Mouse (Mus musculus) forebrain, embryonic 15.5 days (tissue): ENCODE measurements around the gene Gm1604a. TPM values are rescaled to one million over a fixed set of nuclear protein-coding genes. Genes with fewer than 3 reads are reported as not detected.
"Not testable (repeated sequence)": the region's sequence is repeated elsewhere in the genome, so short reads cannot be mapped to it uniquely, and the experiment has no call there.

Source experiments
- ATAC-seq: fragments of 200-750 bp; cut with Nextera tagmentation; replicated peaks from 2 replicates; pipeline ENCODE4 v1.8.0; 2017; ENCODE audit warnings: mild to moderate bottlenecking, moderate TSS enrichment, moderate library complexity
- H3K27ac ChIP-seq: fragments of 300-500 bp; sonication (generic); replicated peaks from 2 replicates; pipeline ENCODE4 v1.5.1; 2015; ENCODE audit warnings: mild to moderate bottlenecking, inconsistent platforms
- H3K27me3 ChIP-seq: fragments of 300-500 bp; sonication (generic); 2 replicates; pipeline ENCODE4 v1.6.1; 2015; ENCODE audit warnings: inconsistent platforms
- H3K36me3 ChIP-seq: fragments of 300-500 bp; sonication (generic); 2 replicates; pipeline ENCODE4 v1.6.1; 2015; ENCODE audit warnings: mild to moderate bottlenecking, inconsistent platforms
- H3K4me1 ChIP-seq: fragments of 300-500 bp; sonication (generic); 2 replicates; pipeline ENCODE4 v1.6.1; 2015; ENCODE audit warnings: inconsistent platforms
- H3K4me2 ChIP-seq: fragments of 300-500 bp; sonication (generic); replicated peaks from 2 replicates; pipeline ENCODE4 v1.6.1; 2015; ENCODE audit warnings: mild to moderate bottlenecking, inconsistent platforms
- H3K4me3 ChIP-seq: fragments of 300-500 bp; sonication (generic); 2 replicates; pipeline ENCODE4 v1.5.1; 2015; ENCODE audit warnings: mild to moderate bottlenecking, inconsistent platforms
- H3K9ac ChIP-seq: fragments of 300-500 bp; sonication (generic); replicated peaks from 2 replicates; pipeline ENCODE4 v1.6.1; 2015; ENCODE audit warnings: mild to moderate bottlenecking, inconsistent platforms
- H3K9me3 ChIP-seq: fragments of 300-500 bp; sonication (generic); 2 replicates; pipeline ENCODE4 v1.6.1; 2016; ENCODE audit warnings: inconsistent platforms
- WGBS: fragments of 180-500 bp; shearing (Covaris S2); methylation state at CpG from one replicate; pipeline ENCODE4 v1.1.7; 2015; ENCODE audit warnings: mixed read lengths; 5-methylcytosine and 5-hydroxymethylcytosine counted together
- polyA plus RNA-seq: library from polyadenylated mRNA; unstranded; fragments of >200 nt; fragmentation: Nextera tagmentation; extraction: Ambion mirVana; gene quantifications from 2 replicates; pipeline ENCODE4 v1.2.1, GENCODE M21; 2015

The Gm1604a gene
- polyA plus RNA-seq, 1 experiment from 2014 or later, result not detected

DNA sequence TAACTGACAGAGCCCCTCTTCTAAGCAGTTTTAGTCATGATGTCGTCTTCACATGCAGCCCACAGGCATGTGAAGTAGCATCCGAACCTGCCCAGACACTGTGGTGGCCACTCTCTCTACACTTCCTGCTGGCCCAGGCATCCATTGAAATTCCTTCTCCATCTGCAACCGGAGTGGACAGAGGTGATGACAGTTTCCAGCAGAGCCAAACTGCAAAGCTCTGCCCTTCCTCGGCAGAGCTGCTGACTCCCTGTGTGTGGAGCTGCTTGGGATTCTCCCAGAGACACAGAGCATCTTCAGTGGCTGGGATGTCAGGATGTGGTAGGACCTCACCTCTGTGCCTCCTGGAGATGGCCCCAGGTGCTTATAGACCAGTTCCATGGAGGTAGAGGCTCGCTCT is 59.2 kb downstream of the Gm1604a start:
- not testable (repeated sequence) for H3K9ac ChIP-seq, ATAC-seq, H3K9me3 ChIP-seq, H3K27ac ChIP-seq, H3K4me2 ChIP-seq, H3K4me3 ChIP-seq, H3K4me1 ChIP-seq, H3K36me3 ChIP-seq, H3K27me3 ChIP-seq
- WGBS, result no CpG with 5 or more reads among the region's 5 CpGs

DNA sequence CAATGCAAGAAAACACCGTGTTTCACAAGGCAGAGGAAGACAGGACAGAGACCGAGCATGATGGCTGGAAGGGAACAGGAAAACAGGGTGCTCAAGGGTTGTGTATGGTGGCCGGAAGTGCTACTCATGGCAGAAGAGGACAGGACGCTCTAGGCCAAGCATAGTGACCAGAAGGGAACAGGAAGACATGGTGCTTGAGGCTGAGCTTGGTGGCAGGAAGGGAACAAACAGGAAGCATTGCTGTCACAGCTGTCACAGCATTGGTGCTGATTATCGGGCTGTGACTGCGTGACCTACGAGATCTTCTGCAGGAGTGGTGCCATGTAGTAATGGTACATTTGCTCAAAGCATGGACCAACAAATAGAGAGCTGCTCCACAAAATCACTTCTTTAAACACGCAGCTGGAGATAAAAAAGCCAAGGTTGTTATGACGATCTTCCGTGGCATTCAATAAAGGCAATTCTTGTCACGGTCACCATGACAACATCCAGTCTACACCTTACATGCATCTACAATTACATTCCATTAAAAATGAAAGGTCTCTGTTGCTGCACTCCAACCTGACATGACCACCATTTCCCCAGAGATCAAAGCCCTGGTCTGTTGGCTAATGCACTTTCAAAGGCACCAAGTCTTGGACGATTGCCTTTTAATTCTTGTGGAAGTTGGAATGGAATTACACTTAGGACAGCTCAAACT is 60.3 kb downstream of the Gm1604a start:
- H3K4me2 ChIP-seq, H3K4me3 ChIP-seq, H3K9me3 ChIP-seq, H3K4me1 ChIP-seq, H3K27me3 ChIP-seq, H3K27ac ChIP-seq, ATAC-seq, H3K36me3 ChIP-seq, H3K9ac ChIP-seq: not testable (repeated sequence)
- WGBS, result no CpG with 5 or more reads among the region's 12 CpGs

DNA sequence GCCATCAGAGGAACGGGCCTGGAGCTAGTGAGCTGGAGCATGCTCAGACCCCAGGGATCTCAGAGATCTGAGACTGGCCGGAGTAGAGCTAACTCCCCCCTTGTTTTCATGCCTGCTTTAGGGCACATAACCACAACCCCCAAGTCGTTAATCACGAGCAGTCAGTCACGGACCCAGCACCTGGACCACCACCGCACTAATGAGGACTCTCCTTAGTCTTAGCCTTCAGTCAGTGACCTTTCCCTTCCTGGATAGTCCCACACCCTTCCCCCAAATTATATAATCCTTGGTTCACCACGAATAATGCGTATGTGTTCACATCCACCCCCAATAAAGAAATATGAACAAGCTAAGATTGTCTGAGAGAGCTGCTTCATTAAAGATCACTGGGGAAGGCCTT is 61.5 kb downstream of the Gm1604a start:
- not testable (repeated sequence) for H3K9me3 ChIP-seq, H3K27me3 ChIP-seq, ATAC-seq, H3K4me1 ChIP-seq, H3K4me2 ChIP-seq, H3K4me3 ChIP-seq, H3K36me3 ChIP-seq, H3K27ac ChIP-seq, H3K9ac ChIP-seq
- WGBS, result 74% methylated on average over 6 of the region's 8 CpGs

DNA sequence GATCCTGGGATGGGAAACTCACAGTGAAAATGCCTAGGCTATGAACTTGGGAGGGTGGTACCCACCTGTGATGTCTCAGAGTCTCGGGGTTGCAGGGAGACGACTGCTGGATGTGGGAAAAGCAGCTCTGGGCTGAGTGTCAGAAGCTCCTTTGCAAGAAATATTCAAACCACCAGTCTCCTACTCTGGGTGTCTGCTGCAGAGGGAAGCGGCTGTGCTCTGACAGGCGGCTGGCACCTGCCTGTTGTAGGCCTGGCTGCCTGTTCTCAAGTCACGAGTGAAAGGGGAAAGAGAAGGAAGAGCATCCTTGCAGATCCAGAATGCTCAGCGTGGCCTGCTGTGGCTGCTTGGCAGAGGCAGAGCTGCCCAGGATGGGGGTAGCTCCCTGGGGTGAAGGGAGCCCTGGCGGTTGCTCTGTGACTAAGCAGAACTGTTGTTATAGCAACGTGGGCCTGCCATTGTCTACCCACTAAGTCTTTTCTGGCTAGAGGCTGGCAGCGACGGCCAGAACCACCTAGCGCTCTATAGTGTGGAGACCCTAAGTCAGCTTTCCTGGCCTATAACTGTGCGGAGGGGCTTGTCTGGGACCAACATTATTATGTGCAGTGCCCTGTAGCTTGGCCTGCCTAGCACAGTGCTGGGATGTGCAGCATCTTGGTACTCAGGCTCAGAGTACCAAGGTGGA is 72.6 kb downstream of the Gm1604a start:
- H3K9me3 ChIP-seq, H3K27me3 ChIP-seq, H3K36me3 ChIP-seq, H3K4me1 ChIP-seq, H3K27ac ChIP-seq, H3K9ac ChIP-seq, H3K4me3 ChIP-seq, H3K4me2 ChIP-seq: not testable (repeated sequence)
- no CpG with 5 or more reads among the region's 12 CpGs for WGBS
- peak; percentile 86 for ATAC-seq

DNA sequence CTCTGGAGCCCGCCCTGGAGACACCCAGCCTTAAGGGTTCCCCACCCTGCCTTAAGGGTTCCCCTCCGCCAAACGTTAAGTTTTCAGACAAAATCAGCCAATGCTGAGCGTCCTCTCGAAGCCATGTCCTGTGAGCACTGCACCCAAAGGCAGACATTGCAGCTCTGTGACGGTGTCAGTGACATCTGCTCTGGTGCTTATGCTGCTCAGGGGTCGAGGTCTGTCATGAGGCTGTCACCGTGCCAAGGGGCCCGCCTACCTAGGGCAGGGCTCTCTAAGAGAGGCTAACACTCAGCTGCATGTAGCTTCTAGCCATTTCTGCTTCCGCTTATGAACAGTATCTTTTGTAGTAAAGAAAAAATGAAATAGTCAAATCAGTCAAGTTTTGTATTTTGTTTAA is 73.7 kb downstream of the Gm1604a start:
- not testable (repeated sequence) for H3K27ac ChIP-seq, H3K4me3 ChIP-seq, H3K4me1 ChIP-seq, H3K4me2 ChIP-seq, H3K27me3 ChIP-seq, H3K9ac ChIP-seq, H3K36me3 ChIP-seq, H3K9me3 ChIP-seq, ATAC-seq
- 81% methylated on average over 7 of the region's 10 CpGs for WGBS

DNA sequence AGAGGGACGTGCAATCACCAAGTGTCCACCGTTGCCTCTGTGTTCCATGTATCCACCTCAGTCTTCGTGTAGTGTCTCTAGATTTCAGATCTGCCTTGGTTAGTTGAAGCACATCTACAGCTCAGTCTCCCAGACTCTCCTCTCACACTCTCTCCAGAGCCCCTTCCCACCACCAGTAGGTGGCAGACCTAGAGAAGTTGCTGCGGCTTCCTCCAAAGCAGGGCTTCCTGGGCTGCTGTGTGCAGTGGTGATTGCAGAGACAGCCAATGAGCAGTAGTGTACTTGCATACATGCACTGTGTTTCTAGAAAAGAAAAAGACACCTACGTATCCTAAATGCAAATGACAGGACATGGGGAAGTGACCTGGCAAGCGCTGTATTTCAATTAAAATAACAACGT is 77.6 kb downstream of the Gm1604a start:
- not testable (repeated sequence) for H3K4me2 ChIP-seq, H3K4me3 ChIP-seq, ATAC-seq, H3K27me3 ChIP-seq, H3K27ac ChIP-seq, H3K36me3 ChIP-seq, H3K9ac ChIP-seq, H3K9me3 ChIP-seq, H3K4me1 ChIP-seq
- no CpG with 5 or more reads among the region's 7 CpGs for WGBS

DNA sequence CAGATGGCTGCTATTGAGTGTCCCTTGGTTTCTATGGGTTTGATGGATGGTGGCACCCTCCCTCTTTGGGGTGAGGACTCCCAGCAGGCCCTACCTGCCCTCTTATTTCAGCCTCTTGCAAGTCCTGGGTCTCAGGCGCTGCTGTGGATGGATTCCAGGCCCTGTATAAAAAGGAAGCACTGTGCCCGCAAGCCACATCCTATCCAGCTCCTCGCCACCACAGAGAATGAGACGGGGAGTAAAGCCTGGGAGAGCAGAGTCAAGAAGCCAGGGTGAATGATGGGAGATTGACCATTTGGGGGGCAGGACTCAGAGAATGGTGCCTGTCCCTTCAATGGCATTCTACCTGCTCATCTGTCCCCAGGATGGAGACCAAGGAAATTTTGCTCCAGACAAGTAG is 86.3 kb downstream of the Gm1604a start:
- not testable (repeated sequence) for ATAC-seq, H3K9me3 ChIP-seq, H3K4me3 ChIP-seq, H3K9ac ChIP-seq, H3K27ac ChIP-seq, H3K4me1 ChIP-seq, H3K36me3 ChIP-seq, H3K4me2 ChIP-seq, H3K27me3 ChIP-seq
- WGBS, result 82% methylated on average over 3 of the region's 4 CpGs

DNA sequence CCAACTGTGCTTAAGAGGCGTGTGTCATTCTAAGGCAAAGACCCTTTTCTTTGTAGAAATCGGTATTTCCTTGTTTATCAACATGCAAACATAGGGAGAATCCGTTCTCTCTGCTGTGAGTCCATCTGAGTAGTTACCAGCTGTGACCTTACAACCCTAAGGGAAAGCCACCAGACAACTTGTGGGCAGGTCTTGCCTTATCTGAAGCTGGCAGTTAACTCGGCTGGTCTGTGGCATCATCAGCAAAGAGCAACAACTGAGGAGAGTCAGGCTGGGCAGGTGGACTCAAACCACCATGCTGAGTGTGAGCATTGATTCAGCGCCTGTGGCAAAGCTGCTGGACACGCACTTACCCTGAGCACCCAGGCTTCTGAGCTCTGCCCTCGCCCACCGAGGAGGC is 90.9 kb downstream of the Gm1604a start:
- H3K4me3 ChIP-seq, result not testable (repeated sequence)

DNA sequence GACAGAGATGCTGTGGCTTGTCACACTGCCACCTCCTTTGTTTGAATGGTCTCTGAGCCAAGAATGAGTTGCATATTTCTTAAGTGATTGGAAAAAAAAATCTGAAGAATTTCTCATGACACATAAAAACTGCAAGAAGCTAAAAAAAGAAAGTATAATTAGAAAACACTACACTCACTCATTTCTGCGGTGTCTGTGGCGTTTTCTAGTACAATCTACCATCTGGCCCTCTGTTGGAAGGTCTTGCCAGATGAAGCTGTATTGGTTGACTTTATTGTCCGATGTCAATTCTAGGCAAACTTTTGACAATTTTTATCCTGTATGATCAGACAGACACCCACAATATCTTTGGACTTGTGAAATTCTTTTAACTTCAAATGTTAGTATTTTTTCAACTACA is 95.5 kb downstream of the Gm1604a start:
- H3K9ac ChIP-seq, H3K9me3 ChIP-seq, H3K4me1 ChIP-seq, ATAC-seq, H3K4me2 ChIP-seq, H3K27me3 ChIP-seq, H3K36me3 ChIP-seq, H3K4me3 ChIP-seq, H3K27ac ChIP-seq: not testable (repeated sequence)
- WGBS, result 74% methylated on average over 3 of the region's 3 CpGs

More for the DNA sequence above, 90.9 kb downstream of the Gm1604a start:
- not testable (repeated sequence) for H3K9ac ChIP-seq, H3K4me2 ChIP-seq, H3K27ac ChIP-seq, H3K9me3 ChIP-seq, H3K27me3 ChIP-seq, H3K36me3 ChIP-seq, H3K4me1 ChIP-seq, ATAC-seq
- WGBS, result 85% methylated on average over 8 of the region's 8 CpGs

DNA sequence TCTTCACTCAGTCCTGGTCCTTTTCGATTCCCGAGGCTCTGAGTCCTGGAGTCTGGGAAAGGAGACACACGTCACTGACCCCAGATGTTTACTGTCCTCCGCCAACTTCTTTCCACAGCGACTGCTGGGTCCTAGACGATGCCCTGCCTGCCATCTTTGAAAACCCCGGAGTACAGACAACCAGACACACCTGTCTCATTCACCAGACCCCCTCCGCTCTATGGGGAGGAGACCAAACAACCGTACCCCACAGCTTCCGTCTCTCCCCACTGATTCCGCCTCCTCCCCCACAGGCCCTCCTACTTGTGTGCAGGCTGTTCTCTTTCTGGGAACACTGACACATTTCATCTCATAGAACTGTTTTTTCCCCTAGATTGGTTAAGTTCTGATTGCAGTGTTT is 97.2 kb downstream of the Gm1604a start:
- H3K27ac ChIP-seq, result not testable (repeated sequence)
- WGBS, result 89% methylated on average over 11 of the region's 11 CpGs

DNA sequence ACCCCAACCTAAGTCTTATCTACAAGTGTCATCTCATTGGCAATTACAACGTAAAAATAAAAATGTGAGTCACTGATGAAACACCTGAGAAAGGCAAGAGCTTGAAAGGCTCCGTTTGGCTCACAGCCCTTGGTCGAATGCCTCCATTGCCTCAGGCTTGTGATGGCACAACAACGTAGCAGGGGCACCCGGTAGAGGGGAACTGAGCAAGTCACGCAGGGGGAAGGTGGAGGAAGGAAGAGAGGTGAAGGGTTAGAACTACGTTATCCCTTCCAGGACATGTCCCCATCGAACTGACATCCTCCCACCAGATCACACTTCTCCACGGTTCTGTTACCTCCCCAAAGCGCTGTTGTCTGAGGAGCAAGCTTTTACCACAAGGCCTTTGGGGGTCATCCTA is 101.1 kb downstream of the Gm1604a start:
- H3K9ac ChIP-seq, H3K27ac ChIP-seq, H3K4me1 ChIP-seq, ATAC-seq, H3K36me3 ChIP-seq, H3K27me3 ChIP-seq, H3K4me3 ChIP-seq, H3K9me3 ChIP-seq, H3K4me2 ChIP-seq: not testable (repeated sequence)
- 88% methylated on average over 8 of the region's 10 CpGs for WGBS

More for the DNA sequence above, 97.2 kb downstream of the Gm1604a start:
- ATAC-seq, H3K4me3 ChIP-seq, H3K27me3 ChIP-seq, H3K9me3 ChIP-seq, H3K4me2 ChIP-seq, H3K9ac ChIP-seq, H3K4me1 ChIP-seq, H3K36me3 ChIP-seq: not testable (repeated sequence)

DNA sequence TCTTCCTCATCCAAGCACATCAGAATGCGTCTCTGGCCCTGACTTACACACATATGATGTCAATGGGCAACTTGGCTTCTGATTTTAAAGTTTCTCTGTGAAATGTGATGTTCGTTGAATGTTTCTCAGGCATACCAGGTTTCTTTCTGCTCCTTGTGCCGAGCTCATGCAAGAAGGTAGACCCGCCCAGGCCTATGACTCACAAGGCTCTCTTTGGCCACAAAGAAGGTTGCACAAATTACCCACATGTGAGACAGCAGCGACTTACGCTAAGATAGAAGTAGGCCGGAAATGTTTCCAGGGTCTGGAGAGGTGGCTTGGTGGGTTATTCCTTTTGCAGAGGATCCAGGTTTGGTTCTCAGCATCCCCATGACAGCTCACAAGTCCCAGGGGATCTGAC is 108.6 kb downstream of the Gm1604a start:
- not testable (repeated sequence) for H3K4me3 ChIP-seq, ATAC-seq, H3K9me3 ChIP-seq, H3K4me2 ChIP-seq, H3K4me1 ChIP-seq, H3K27me3 ChIP-seq, H3K36me3 ChIP-seq, H3K27ac ChIP-seq, H3K9ac ChIP-seq
- no CpG with 5 or more reads among the region's 7 CpGs for WGBS

DNA sequence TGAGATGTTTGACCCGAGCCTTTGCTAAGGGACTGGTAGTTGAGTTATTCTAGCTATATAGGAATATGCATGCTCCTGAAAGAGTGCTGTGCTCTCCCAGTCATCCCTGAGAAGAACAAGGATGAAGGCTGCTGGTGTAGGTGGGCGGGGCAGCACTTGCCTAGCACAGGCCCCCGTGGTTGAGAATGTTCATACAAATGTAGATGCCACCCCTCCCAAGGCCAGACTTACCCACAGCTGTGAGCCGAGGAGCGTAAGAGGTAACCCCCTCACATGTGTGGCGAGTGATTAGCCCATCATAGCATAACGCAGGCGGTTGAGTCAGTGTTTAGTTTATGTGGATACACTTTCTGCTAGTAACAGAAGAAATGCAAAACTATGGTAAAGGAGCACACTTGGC is 109.9 kb downstream of the Gm1604a start:
- H3K27me3 ChIP-seq, ATAC-seq, H3K9me3 ChIP-seq, H3K4me1 ChIP-seq, H3K4me2 ChIP-seq, H3K27ac ChIP-seq, H3K9ac ChIP-seq, H3K4me3 ChIP-seq, H3K36me3 ChIP-seq: not testable (repeated sequence)
- WGBS, result 96% methylated on average over 7 of the region's 8 CpGs
